Mouse (Mus musculus) A20 (cell line): ENCODE measurements at regions not wholly inside any gene's neighbourhood (a gene's known extent, or its start where the extent isn't known, plus 50 kb on each side); places are given as distances from the start of the nearest gene placed in this dataset.
"Not testable (repeated sequence)": the region's sequence is repeated elsewhere in the genome, so short reads cannot be mapped to it uniquely, and the experiment has no call there.

ENCODE experiments used
- DNase-seq: peaks from one replicate; pipeline ENCODE4 v3.0.0-alpha.2; 2011; ENCODE audit warnings: low read depth, low spot score

GRCm38 (mm10) chr12:15565941-15566784 is 250.6 kb downstream of the Trib2 start:
- no peak for DNase-seq

- no peak for DNase-seq
Measured at GRCm38 (mm10) chr12:15562826-15563225, 253.9 kb downstream of the Trib2 start.

- DNase-seq: no peak
Measured at GRCm38 (mm10) chr12:15555471-15555870, 261.3 kb downstream of the Trib2 start.

GRCm38 (mm10) chr12:15553681-15554007 is 263.1 kb downstream of the Trib2 start:
- no peak for DNase-seq

- no peak for DNase-seq
Measured at GRCm38 (mm10) chr12:15552979-15553680, 263.6 kb downstream of the Trib2 start.

- DNase-seq: no peak
Measured at GRCm38 (mm10) chr12:15552210-15552609, 264.5 kb downstream of the Trib2 start.

- DNase-seq: peak; percentile 33
Measured at GRCm38 (mm10) chr12:15551281-15551900, 265.3 kb downstream of the Trib2 start.

- no peak for DNase-seq
Measured at GRCm38 (mm10) chr12:15544351-15544750, 272.4 kb downstream of the Trib2 start.

- no peak for DNase-seq
Measured at GRCm38 (mm10) chr12:15542486-15542885, 274.2 kb downstream of the Trib2 start.

- no peak for DNase-seq
Measured at GRCm38 (mm10) chr12:15536852-15537368, 279.8 kb downstream of the Trib2 start.

- DNase-seq: no peak
Measured at GRCm38 (mm10) chr12:15536247-15536646, 280.5 kb downstream of the Trib2 start.

- peak; percentile 82 for DNase-seq
Measured at GRCm38 (mm10) chr12:15535822-15536221, 280.9 kb downstream of the Trib2 start.

- no peak for DNase-seq
Measured at GRCm38 (mm10) chr12:15520783-15521407, 295.8 kb downstream of the Trib2 start.

- peak; percentile 9 for DNase-seq
Measured at GRCm38 (mm10) chr12:15511994-15512393, 304.7 kb downstream of the Trib2 start.

GRCm38 (mm10) chr12:15507576-15507975 is 309.1 kb downstream of the Trib2 start:
- DNase-seq: peak; percentile 48

GRCm38 (mm10) chr12:15493640-15494039 is 323.1 kb downstream of the Trib2 start:
- no peak for DNase-seq

- no peak for DNase-seq
Measured at GRCm38 (mm10) chr12:15472741-15473140, 344.0 kb downstream of the Trib2 start.

- no peak for DNase-seq
Measured at GRCm38 (mm10) chr12:15459429-15459828, 357.3 kb downstream of the Trib2 start.

- DNase-seq: not testable (repeated sequence)
Measured at GRCm38 (mm10) chr12:15456369-15456768, 360.4 kb downstream of the Trib2 start.

- DNase-seq: no peak
Measured at GRCm38 (mm10) chr12:15455744-15456143, 361.0 kb downstream of the Trib2 start.

GRCm38 (mm10) chr12:15449484-15449883 is 367.2 kb downstream of the Trib2 start:
- no peak for DNase-seq
